Mouse (Mus musculus): ENCODE measurements at regions not wholly inside any gene's neighbourhood (a gene's known extent, or its start where the extent isn't known, plus 50 kb on each side); places are given as distances from the start of the nearest gene placed in this dataset.

- in situ Hi-C loops (cut with MboI; ENCODE audit: low pct_ligation_motif_present, low pct_unique_long_range_greater_than_20kb, low sequenced_read_pairs): no loop called here
- Histone ChIP-seq H3K9me3 (replicated peaks; ENCODE audit: low read length) (peaks cover 6% of the 10 kb centered on the region), H3K79me2 (replicated peaks; ENCODE audit: control insufficient read depth, extremely low read depth, insufficient read depth, poor library complexity, severe bottlenecking) (no peaks in the 10 kb centered on the region), H3K9ac (ENCODE audit: insufficient read depth, low read depth) (no peak overlapping the region), H3K4me2 (ENCODE audit: insufficient read depth, low read depth, poor library complexity, severe bottlenecking) (no peak overlapping the region), H3K27ac (ENCODE audit: insufficient read depth, low read depth) (no peak overlapping the region), H3K4me1 (ENCODE audit: control insufficient read depth in 1 of 2, insufficient read depth in 2 of 2) (no peaks in the 10 kb centered on the region), H3K27me3 (replicated peaks) (no peaks in the 10 kb centered on the region), H3K36me3 (replicated peaks in 1 of 2; ENCODE audit: control insufficient read depth in 1 of 2, insufficient read depth in 1 of 2, low read length in 1 of 2) (no peaks in the 10 kb centered on the region), H3K4me3 (replicated peaks in 1 of 3; ENCODE audit: low read depth in 2 of 3, low read length in 2 of 3, poor library complexity in 1 of 3) (no peak overlapping the region)
- TF ChIP-seq CHD2 (IDR thresholded peaks at IDR 0.05; ENCODE audit: low read length) (no peak), CTCF (conservative IDR thresholded peaks at IDR 0.05 in 1 of 2, IDR thresholded peaks at IDR 0.05 in 1 of 2; ENCODE audit: low read depth in 2 of 2, low read length in 2 of 2) (no peak), E2F4 (IDR thresholded peaks at IDR 0.05; ENCODE audit: insufficient replicate concordance, low read depth, low read length) (no peak), ELF1 (IDR thresholded peaks at IDR 0.05; ENCODE audit: low read depth, low read length) (no peak), POLR2A (IDR thresholded peaks at IDR 0.05; ENCODE audit: low read depth, low read length) (no peak), MXI1 (IDR thresholded peaks at IDR 0.05; ENCODE audit: low read depth, low read length) (no peak), MAX (IDR thresholded peaks at IDR 0.05; ENCODE audit: low read length) (no peak), SIN3A (IDR thresholded peaks at IDR 0.05; ENCODE audit: low read length) (no peak), USF1 (IDR thresholded peaks at IDR 0.05; ENCODE audit: low read depth, low read length) (no peak), RAD21 (IDR thresholded peaks at IDR 0.05; ENCODE audit: low read depth, low read length) (no peak), ZKSCAN1 (IDR thresholded peaks at IDR 0.05; ENCODE audit: borderline replicate concordance, low read depth, low read length) (no peak), KAT2A (IDR thresholded peaks at IDR 0.05; ENCODE audit: insufficient replicate concordance, low read length) (no peak), TBP (conservative IDR thresholded peaks at IDR 0.05; ENCODE audit: low read depth, low read length) (no peak), UBTF (IDR thresholded peaks at IDR 0.05; ENCODE audit: low read depth, low read length) (no peak), ZMIZ1 (IDR thresholded peaks at IDR 0.05; ENCODE audit: low read depth, low read length) (no peak), IRF4 (IDR thresholded peaks at IDR 0.05; ENCODE audit: low read depth, low read length) (no peak), CHD1 (IDR thresholded peaks at IDR 0.05; ENCODE audit: low read depth, low read length) (no peak), HCFC1 (IDR thresholded peaks at IDR 0.05; ENCODE audit: low read depth, low read length) (no peak)
- dilution Hi-C loops (cut with MboI; ENCODE audit: extremely low pct_ligation_motif_present, extremely low pct_unique_long_range_greater_than_20kb, low sequenced_read_pairs): no loop called here
- no peak for DNase-seq (ENCODE audit: extremely low read depth)
Observed at GRCm38 (mm10) chr8:109085134-109085533, 408.7 kb upstream of the Pmfbp1 start.

DNA sequence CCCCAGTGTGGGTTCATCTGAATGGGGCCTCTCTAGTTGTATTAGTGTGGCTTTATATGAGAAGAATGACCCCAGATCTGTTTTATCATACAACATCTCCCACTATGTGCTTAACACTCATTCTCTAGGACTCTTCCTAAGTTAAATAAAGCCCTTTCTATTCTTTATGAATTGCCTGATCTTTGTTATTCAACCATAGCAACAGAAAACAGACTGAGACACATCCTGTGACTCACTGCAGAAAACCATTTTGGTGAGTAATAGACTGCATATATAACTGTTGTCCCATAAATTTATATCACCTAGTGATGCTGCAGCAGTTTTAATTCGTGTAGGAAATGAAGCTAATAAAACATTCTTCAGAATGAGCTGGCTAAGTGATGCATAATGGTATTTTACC, 406.0 kb upstream of the Pmfbp1 start:
- no peaks in the 10 kb centered on the region for H3K36me3 ChIP-seq (replicated peaks in 1 of 2; ENCODE audit: control insufficient read depth in 1 of 2, insufficient read depth in 1 of 2, low read length in 1 of 2)
- TF ChIP-seq ZNF384 (IDR thresholded peaks at IDR 0.05; ENCODE audit: low read depth, low read length) (no peak), ETS1 (conservative IDR thresholded peaks at IDR 0.05; ENCODE audit: low read depth, low read length) (no peak), MYC (IDR thresholded peaks at IDR 0.05; ENCODE audit: low read depth, low read length) (no peak), PAX5 (IDR thresholded peaks at IDR 0.05; ENCODE audit: low read length) (no peak), NELFE (IDR thresholded peaks at IDR 0.05; ENCODE audit: low read depth, low read length) (no peak), USF2 (conservative IDR thresholded peaks at IDR 0.05; ENCODE audit: low read depth, low read length) (no peak), RCOR1 (conservative IDR thresholded peaks at IDR 0.05; ENCODE audit: low read depth, low read length) (no peak), EP300 (IDR thresholded peaks at IDR 0.05; ENCODE audit: low read length) (no peak), CTCF (conservative IDR thresholded peaks at IDR 0.05 in 1 of 2, IDR thresholded peaks at IDR 0.05 in 1 of 2; ENCODE audit: low read depth in 2 of 2, low read length in 2 of 2) (no peak), POLR2AphosphoS2 (IDR thresholded peaks at IDR 0.05; ENCODE audit: low read depth, low read length) (no peak), RAD21 (IDR thresholded peaks at IDR 0.05; ENCODE audit: low read depth, low read length) (no peak), MXI1 (IDR thresholded peaks at IDR 0.05; ENCODE audit: low read depth, low read length) (no peak), TBP (conservative IDR thresholded peaks at IDR 0.05; ENCODE audit: low read depth, low read length) (no peak), NRF1 (IDR thresholded peaks at IDR 0.05; ENCODE audit: low read depth, low read length) (no peak), POLR2A (IDR thresholded peaks at IDR 0.05; ENCODE audit: low read depth, low read length) (no peak), UBTF (IDR thresholded peaks at IDR 0.05; ENCODE audit: low read depth, low read length) (no peak), ZC3H11A (IDR thresholded peaks at IDR 0.05; ENCODE audit: low read depth, low read length) (no peak), JUN (IDR thresholded peaks at IDR 0.05; ENCODE audit: insufficient read depth, low read depth, low read length) (no peak)
- no peak overlapping the region for H3K9ac ChIP-seq (ENCODE audit: insufficient read depth, low read depth)
- H3K4me1 ChIP-seq (ENCODE audit: control insufficient read depth in 1 of 2, insufficient read depth in 2 of 2): no peaks in the 10 kb centered on the region
- no peaks in the 10 kb centered on the region for H3K9me3 ChIP-seq (replicated peaks; ENCODE audit: low read length)
- dilution Hi-C loops (cut with MboI; ENCODE audit: extremely low pct_ligation_motif_present, extremely low pct_unique_long_range_greater_than_20kb, low sequenced_read_pairs): no loop called here
- in situ Hi-C loops (cut with MboI; ENCODE audit: low pct_ligation_motif_present, low pct_unique_long_range_greater_than_20kb, low sequenced_read_pairs): no loop called here
- no peak overlapping the region for H3K4me2 ChIP-seq (ENCODE audit: insufficient read depth, low read depth, poor library complexity, severe bottlenecking)
- no peaks in the 10 kb centered on the region for H3K27me3 ChIP-seq (replicated peaks)
- H3K4me3 ChIP-seq (replicated peaks in 1 of 3; ENCODE audit: low read depth in 2 of 3, low read length in 2 of 3, poor library complexity in 1 of 3): no peak overlapping the region
- H3K27ac ChIP-seq (ENCODE audit: insufficient read depth, low read depth): no peak overlapping the region
- no peaks in the 10 kb centered on the region for H3K79me2 ChIP-seq (replicated peaks; ENCODE audit: control insufficient read depth, extremely low read depth, insufficient read depth, poor library complexity, severe bottlenecking)
- no peak for DNase-seq (ENCODE audit: extremely low read depth)

All from CH12.LX (cell line).